In genomic region chr14:118903397-118903796, GRCm38 (mm10) we compare ENCODE assay signal across 13 mouse cellular contexts.
"Had no signal": no experiment of that assay in that cellular context is flagged by ENCODE, and none has a peak within 500 bp of the region (broad histone marks: within the 10 kb centered on the region; RNA-seq: fewer than 3 reads in every experiment).

No protein-coding gene starts in this region.

- H3K9ac ChIP-seq: liver, embryonic 13.5 days had no signal

- H3K4me2 ChIP-seq: liver, embryonic 13.5 days; midbrain, embryonic 11.5 days had no signal

- H3K27ac ChIP-seq: kidney, postnatal 0 days; layer of hippocampus, adult 2 months; liver, embryonic 13.5 days; stomach, postnatal 0 days had no signal

- H3K27me3 ChIP-seq: liver, embryonic 13.5 days had no signal

- H3K4me3 ChIP-seq: layer of hippocampus, adult 2 months; liver, embryonic 13.5 days had no signal

- DNase-seq: kidney, adult 18-20 months; kidney, postnatal 25 days; liver, embryonic 13.5 days; lung, adult 2 months; lung, postnatal 14 days; lung, postnatal 4 days; midbrain, embryonic 14.5 days; right cerebral cortex, postnatal 4 days; thymus, postnatal 25 days had no signal
